Mouse (Mus musculus) pancreas, adult 10 weeks (tissue): ENCODE measurements around the gene Tgm4. TPM values are rescaled to one million over a fixed set of nuclear protein-coding genes. Genes with fewer than 3 reads are reported as not detected.

Experiments
- polyA plus RNA-seq: library from polyadenylated mRNA; stranded (reverse); fragments of 350-450 nt; fragmentation: Illumina TruSeq; extraction: RNeasy Lipid Tissue Mini Kit (QIAGEN cat#74804); gene quantifications from one replicate; pipeline ENCODE4 v1.2.3, GENCODE M21; 2015; ENCODE audit warnings: low read depth, low replicate concordance; ENCODE audit not compliant: insufficient read depth

Gene Tgm4
- 1.9 TPM for polyA plus RNA-seq

DNA sequence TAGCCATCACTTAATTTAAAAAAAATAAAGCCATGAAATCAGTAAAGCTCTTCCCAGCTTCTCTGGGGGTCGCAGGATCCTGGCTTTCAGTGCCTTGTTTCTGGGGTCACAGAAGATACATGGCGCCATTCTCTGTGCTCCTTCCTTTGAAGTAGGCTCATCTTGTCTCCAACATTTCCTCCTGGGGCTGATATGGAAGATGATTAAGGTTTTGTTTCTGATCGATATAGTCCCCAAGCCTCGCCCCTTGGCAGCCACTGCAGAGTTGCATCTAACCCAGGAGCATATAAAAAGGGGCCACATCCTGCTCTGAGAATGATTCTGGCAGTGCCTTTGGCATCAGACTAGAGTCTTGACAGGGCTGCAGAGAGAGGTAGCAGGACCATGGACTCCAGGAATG lies at the start of gene Tgm4:
TSS of gene Tgm4 (plus strand) at position 301 of the 400 bp plus-strand sequence.

DNA sequence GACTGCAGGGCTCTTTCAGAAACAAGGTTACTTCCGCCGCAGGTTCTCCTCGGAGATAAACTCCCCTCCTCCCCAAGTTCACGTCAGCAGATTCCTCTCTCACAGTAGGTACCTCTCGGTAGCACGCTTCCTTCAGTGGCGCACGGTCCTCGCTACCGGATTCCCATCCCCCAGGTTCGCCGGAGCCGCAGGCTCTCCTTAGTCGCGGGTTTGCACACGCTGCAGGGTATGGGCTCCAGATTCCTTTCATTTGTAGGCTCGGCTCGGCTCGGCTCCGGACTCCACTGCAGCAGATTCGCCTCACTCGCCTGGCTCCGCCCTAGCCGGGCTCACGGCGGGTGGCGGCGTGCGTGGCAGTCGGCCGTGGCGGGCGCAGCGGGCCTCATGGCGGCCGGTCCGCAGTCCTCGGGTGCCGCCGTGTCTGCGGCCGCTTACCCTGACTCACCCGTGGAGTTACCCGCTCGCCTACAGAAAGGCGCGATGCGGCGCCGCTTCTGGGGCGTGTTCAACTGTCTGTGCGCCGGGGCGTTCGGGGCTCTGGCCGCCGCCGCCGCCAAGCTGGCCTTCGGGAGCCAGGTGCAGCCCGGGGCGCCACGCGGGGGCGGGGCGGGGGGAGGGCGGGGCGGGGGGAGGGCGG lies 13.4 kb upstream of the Tgm4 start, which contains the start of gene Tmem42:
TSS of gene Tmem42 (plus strand) at position 332 of the 637 bp plus-strand sequence.

DNA sequence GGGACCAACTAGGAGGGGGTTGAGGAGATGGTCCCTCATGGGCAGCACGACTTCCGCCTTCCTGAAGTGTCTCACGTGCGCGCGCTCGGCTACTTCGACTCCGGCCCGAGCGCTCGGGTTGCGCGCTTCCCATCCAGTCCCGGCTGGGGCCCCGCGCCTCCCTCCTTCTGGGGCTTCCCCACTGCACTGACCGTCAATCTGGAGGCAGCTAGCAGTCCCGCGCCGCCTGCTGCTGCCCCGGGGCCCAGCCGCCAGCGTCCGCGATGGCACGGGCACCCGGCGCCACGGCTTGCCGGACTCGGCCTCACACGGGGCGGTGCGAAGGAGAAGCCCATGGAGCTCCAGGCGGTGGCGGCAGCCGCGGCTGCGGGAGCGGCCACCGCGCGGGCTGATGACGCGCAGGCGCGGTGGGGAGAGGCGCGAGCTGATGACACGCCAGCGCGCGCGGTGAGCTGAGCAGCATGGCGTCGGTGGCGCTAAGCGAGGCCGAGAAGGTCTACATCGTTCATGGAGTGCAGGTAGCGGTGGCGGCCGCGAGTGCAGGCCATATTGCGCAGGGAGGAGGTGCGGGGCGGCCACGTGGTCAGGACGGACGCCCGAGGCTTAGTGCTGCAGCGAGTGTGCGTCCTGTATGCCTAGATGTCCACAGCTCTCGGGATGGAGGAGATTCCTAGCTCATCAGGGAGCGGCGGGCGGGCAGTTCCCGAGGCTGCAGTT lies 78.4 kb downstream of the Tgm4 start, which contains the start of the genes Zdhhc3 and Exosc7:
TSS of gene Zdhhc3 (minus strand) at position 401 of the 717 bp plus-strand sequence.
TSS of gene Exosc7 (plus strand) at position 411 of the 717 bp plus-strand sequence.

Other genes with a start within 250 kb of the Tgm4 start
- gene Tcaim, start 229.2 kb upstream of the Tgm4 start, polyA plus RNA-seq: 3.0 TPM
- not detected for gene Gm35549, start 190.7 kb upstream of the Tgm4 start, polyA plus RNA-seq
- gene Zfp445, start 168.7 kb upstream of the Tgm4 start, polyA plus RNA-seq: 14.4 TPM
- gene Zkscan7, start 149.0 kb upstream of the Tgm4 start, polyA plus RNA-seq: 6.2 TPM
- gene Zfp105, start 111.7 kb upstream of the Tgm4 start, polyA plus RNA-seq: 1.5 TPM
- 5.9 TPM for gene 1110059G10Rik, start 83.7 kb upstream of the Tgm4 start, polyA plus RNA-seq
- gene Kif15, start 83.7 kb upstream of the Tgm4 start, polyA plus RNA-seq: not detected
- gene Tmem42, start 13.4 kb upstream of the Tgm4 start, polyA plus RNA-seq: 9.6 TPM
- gene Zdhhc3, start 78.5 kb downstream of the Tgm4 start, polyA plus RNA-seq: 9.0 TPM
- 16.4 TPM for gene Exosc7, start 78.5 kb downstream of the Tgm4 start, polyA plus RNA-seq
- gene Clec3b, start 116.2 kb downstream of the Tgm4 start, polyA plus RNA-seq: 71.5 TPM
- 4.1 TPM for gene Cdcp1, start 181.3 kb downstream of the Tgm4 start, polyA plus RNA-seq
- 1.8 TPM for gene Tmem158, start 226.0 kb downstream of the Tgm4 start, polyA plus RNA-seq